Mouse (Mus musculus) right cerebral cortex, postnatal 36 days (tissue): ENCODE measurements at regions not wholly inside any gene's neighbourhood (a gene's known extent, or its start where the extent isn't known, plus 50 kb on each side); places are given as distances from the start of the nearest gene placed in this dataset.

ENCODE experiments used
- DNase-seq, 2 experiments: peaks; one replicate each; pipeline ENCODE4 v3.0.0; 2022; ENCODE audit warnings: low spot score in 2 of 2, mixed read lengths in 1 of 2

DNA sequence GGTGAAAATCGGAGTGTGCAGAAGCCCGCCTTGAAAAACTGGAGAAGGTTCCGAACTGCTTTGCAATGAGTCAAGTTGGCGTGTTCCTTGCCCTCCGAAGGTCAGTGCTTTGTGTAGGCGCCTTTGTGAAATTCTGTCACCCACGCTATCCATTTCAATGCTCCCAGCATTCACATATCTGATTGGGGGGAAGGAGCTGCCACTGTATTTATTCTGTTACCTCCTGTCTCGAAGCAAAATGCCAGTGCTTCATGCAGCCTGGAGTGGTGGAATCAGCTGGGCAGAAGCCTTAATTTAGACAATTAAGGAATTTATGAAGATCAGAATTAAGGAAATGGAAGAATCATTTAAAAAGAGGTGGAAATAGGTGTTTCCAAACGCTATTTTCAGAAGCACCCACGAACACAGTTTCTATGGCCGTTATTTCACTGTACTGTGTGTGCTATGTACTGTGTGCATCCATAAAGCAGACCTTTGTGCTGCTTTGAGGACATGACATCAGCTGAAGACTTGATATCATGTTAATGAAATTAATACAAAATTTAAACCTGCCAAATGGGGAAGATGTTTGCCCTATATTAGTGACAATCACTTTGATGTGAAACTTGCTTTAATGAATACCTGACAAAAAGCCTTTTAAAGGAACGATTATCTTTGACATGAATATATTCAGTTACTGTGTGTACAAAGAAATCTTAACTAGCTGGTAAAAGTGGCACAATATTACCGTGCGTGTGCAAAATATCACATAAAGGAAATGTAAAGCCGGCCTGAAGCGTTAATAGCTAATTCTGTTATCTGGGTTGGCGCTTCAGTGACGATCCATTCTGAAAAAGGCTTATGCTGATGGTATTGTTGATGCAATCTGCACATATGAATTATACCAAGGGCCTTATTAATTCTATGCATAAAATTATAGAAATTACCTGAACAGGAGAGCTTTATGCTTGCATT lies 72.9 kb upstream of the Gls start:
- DNase-seq = no peak

DNA sequence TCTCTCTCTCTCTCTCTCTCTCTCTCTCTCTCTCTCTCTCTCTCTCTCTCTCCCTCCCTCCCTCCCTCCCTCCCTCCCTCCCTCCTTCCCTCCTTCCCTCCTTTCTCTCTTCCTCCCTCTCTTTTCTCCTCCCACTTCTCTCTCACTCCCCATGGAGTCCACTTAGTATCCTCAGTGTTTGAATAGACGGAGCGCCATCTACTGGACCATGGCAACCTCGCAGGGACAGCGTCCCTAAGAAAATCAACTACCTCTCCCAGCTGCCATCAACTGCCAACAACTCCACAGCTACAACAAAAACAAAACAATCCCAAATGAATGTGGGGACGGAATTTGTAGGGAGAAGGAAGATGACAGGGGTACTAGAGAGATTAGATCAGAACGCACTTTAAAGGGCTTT lies 69.5 kb upstream of the Gls start:
- DNase-seq = peak; percentile 56 to 65

DNA sequence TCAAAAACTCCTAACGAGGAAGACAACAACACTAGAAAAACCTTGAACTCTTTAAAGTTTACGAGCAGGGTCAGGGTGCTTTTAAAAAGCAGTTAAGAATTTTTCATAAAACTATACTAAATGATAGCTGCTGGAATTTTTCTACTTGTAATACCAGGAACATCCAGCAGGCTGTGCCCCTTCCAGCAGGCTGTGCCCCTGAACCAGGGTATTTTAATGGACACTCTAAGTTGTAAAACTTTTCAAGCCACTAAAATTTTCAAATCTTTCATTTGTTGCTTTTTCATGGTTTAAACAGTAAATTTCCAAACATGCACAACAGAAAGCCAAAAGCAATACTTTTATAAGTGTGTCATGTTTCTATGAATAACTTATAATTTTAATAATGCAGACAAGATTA lies 68.2 kb upstream of the Gls start:
- no peak for DNase-seq

DNA sequence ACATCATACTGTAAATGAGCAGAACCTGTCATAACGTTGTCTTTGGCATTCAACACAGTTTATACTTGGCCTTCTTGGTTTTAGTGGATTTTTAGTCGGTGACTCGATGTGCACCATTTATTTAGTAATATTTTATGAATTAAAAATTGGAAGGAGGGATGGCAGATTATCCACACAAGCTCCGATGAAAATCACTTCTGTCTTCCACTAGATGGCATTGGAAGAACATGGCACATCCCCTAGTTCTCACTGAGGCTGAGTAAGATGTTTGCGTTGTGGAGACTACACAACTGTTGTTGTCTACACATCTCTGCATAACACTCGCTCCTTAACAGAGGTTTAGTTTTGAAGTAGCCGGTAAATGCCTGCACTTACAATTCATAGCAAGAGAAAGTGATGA lies 66.5 kb upstream of the Gls start:
- DNase-seq = no peak

DNA sequence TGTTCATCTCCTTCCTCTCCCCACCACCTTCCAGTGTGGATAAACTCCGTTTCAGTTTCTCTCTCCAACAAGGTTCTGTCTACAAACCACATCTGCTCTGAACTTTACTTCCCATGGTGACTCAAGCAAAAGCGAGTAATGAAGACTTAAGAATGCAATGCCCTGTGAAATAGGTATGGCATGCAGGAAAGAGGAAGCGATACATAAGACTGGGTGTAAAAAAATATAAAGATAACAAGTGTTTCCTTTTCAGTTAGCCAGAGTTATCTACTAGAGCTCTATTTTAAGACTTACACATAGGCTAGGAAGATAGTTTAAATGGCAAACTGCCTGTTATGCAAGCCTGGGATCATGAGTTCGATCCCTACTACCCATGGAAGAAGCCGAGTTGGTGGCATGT lies 65.3 kb upstream of the Gls start:
- no peak for DNase-seq

DNA sequence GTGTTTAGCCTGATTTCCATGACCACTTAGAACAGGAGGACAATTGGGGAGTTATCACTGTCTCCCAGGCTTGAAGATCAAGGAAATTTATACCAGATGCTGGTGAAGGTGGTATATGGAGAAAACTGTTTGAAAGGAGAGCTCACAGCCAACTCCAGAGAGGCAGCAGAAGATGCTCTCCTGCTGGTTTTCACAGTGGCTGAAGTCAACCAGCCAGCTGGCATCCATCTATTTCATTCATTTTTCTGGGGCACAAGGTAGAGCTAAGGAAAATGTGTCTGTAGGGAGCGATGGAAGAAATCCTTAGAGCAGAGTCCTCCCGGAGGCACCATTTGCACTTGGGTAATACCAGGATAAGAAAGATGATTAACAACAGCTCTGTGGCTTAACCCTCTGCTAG lies 63.1 kb upstream of the Gls start:
- DNase-seq = no peak

DNA sequence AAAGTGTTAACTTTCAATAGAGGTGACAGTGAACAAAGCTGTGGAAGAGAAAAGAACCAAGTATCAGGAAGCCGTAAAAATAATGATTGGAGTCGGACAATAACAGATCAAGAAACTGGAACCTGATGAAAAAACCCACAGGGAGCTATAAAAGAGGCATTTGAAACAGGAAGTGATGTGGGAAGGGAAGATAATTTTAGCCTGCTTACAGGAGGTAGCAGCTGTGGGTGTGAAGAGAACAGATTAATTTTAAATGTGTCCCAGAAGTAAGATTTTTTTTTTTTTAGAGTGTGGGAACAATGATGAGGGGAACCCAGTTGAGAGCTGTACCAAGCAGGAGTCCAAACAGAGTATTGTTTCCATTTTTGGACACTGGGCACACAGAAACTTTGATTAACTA lies 61.5 kb upstream of the Gls start:
- peak in 1 of 2 experiments; percentile 56 for DNase-seq

DNA sequence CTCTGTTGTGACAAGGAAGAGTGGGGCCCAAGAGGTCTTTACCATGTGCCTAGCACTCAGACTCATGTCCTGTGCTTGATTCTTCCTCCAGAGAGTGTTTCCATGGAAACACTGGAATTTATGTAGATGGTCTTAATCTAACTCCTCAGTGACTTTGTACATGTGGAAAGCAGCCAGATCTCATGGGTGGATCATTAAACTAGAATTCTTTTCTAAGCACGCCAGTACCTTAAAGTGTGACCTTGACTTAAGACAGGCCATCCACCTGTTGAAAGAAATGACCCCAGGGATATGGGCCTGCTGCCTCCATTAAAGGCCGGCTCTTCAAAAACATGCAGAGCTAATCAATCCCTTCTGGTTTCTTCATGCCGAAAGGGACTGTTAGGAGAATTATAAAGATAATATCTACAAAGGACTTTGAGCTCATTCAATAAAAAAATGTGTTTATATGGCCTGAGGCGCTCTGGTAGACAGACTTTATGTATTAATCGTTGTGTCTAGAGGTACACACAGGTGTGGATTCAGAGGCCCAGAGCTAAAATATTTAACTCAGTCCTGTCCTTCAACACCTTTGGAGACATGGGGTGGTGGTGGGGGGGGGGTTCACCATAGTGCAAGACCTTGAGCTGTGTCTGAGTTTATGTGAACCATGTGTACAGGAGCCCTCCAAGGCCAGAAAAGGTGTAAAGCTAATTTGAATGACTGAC lies 60.5 kb upstream of the Gls start:
- DNase-seq = no peak
